Mouse (Mus musculus) G1E (cell line): ENCODE measurements around the gene Mkln1. TPM values are rescaled to one million over a fixed set of nuclear protein-coding genes. Genes with fewer than 3 reads are reported as not detected.

Source experiments
- ATAC-seq: 2 replicates; pipeline ENCODE4 v1.8.0; 2016; ENCODE audit warnings: mild to moderate bottlenecking; ENCODE audit not compliant: insufficient number of reproducible peaks, poor library complexity, low FRiP score, severe bottlenecking; ENCODE audit errors: extremely low read depth
- DNase-seq: peaks from one replicate; pipeline ENCODE4 v3.0.0; 2012; ENCODE audit warnings: low spot score
- H3K27me3 ChIP-seq: 2 replicates; pipeline ENCODE4 v1.6.1; 2012; ENCODE audit warnings: mild to moderate bottlenecking, low read length, inconsistent platforms; ENCODE audit not compliant: insufficient read depth
- H3K36me3 ChIP-seq: replicated peaks from 2 replicates; pipeline ENCODE3; 2012; ENCODE audit warnings: mild to moderate bottlenecking, inconsistent platforms
- H3K4me1 ChIP-seq: 2 replicates; pipeline ENCODE4 v1.6.1; 2012; ENCODE audit warnings: low read depth, low read length, inconsistent platforms, mixed read lengths; ENCODE audit not compliant: insufficient read depth
- H3K4me3 ChIP-seq: 2 replicates; pipeline ENCODE4 v1.5.1; 2012; ENCODE audit warnings: low read depth, mild to moderate bottlenecking, inconsistent platforms, low read length, moderate library complexity, mixed read lengths
- H3K9me3 ChIP-seq: replicated peaks from 2 replicates; pipeline ENCODE4 v1.6.1; 2012; ENCODE audit warnings: inconsistent platforms
- CTCF ChIP-seq: IDR thresholded peaks from 2 replicates; pipeline ENCODE4 v1.5.1; 2012; ENCODE audit warnings: low read depth, low read length, inconsistent platforms, mixed read lengths
- GATA1 ChIP-seq: IDR thresholded peaks from 2 replicates; pipeline ENCODE4 v1.6.1; 2012; ENCODE audit warnings: borderline replicate concordance, low read length, inconsistent platforms, mixed read lengths
- GATA2 ChIP-seq: IDR thresholded peaks from 2 replicates; pipeline ENCODE4 v1.6.1; 2012; ENCODE audit warnings: low read depth, low read length, inconsistent platforms, borderline replicate concordance
- POLR2AphosphoS5 ChIP-seq: IDR thresholded peaks from 2 replicates; pipeline ENCODE4 v1.6.1; 2012; ENCODE audit warnings: low read depth, low read length, inconsistent platforms; ENCODE audit not compliant: insufficient replicate concordance
- TAL1 ChIP-seq: conservative IDR thresholded peaks from 2 replicates; pipeline ENCODE4 v1.6.1; 2012; ENCODE audit warnings: low read depth, low read length, inconsistent platforms, mixed read lengths
- polyA plus RNA-seq: library from polyadenylated mRNA; stranded (reverse); fragments of >175 nt; gene quantifications from 2 replicates; pipeline ENCODE4 v1.2.3, GENCODE M21; 2012
- total RNA-seq, 2 experiments: library from RNA; stranded (forward) in 1 of 2; stranded (reverse) in 1 of 2; fragments of 200-1000 nt in 1 of 2; fragments of >200 nt in 1 of 2; fragmentation: Nextera tagmentation in 1 of 2; gene quantifications; 2 replicates each; pipeline ENCODE4 v1.2.3; 2014 to 2017

Mkln1 gene
- total and polyA plus RNA-seq, 3 experiments = 79.5 to 182 (median 122) TPM

- no peaks in the 10 kb centered on the region for H3K9me3 ChIP-seq
- H3K36me3 ChIP-seq = peaks cover 93% of the 10 kb centered on the region
- no peak for ATAC-seq
- no peak for DNase-seq
- H3K27me3 ChIP-seq = no peaks in the 10 kb centered on the region
- no peak overlapping the region; the same call in 1 of the 2 replicates for H3K4me3 ChIP-seq
- TF ChIP-seq GATA1 (no peak), POLR2AphosphoS5 (no peak), TAL1 (no peak), CTCF (no peak), GATA2 (no peak)
- H3K4me1 ChIP-seq = peaks cover 89% of the 10 kb centered on the region
These were observed 129.8 kb downstream of the Mkln1 start for GRCm38 (mm10) chr6:31528339-31528738.

GRCm38 (mm10) chr6:31531880-31532279 is 133.3 kb downstream of the Mkln1 start:
- DNase-seq = no peak

DNA sequence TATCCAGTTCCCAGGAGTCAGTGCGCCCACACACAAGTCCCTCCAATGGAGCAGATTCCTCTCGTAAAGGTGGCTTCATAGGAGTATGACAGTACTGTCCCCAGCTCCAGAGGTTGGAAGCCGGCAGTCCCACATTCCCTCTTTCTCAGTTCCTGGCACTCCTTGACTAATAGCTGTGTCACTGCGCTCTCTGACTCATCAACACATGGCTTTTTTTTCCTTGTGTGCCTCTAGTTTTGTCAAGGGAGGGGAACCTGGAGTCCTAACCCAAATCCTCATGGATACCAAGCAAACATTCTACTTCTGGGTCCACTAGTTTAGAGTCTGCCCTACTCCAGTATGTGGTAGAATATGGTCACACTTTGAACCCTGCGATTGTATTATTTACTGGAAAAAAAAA is 136.2 kb downstream of the Mkln1 start:
- no peak for ATAC-seq
- no peaks in the 10 kb centered on the region for H3K9me3 ChIP-seq
- H3K4me1 ChIP-seq = peaks cover 89% of the 10 kb centered on the region
- no peaks in the 10 kb centered on the region for H3K27me3 ChIP-seq
- no peak for TF ChIP-seq POLR2AphosphoS5
- no peak for TF ChIP-seq TAL1
- no peak for TF ChIP-seq GATA2
- TF ChIP-seq CTCF = no peak
- no peak for DNase-seq
- H3K36me3 ChIP-seq = peaks cover 76% of the 10 kb centered on the region
- no peak overlapping the region for H3K4me3 ChIP-seq

More at GRCm38 (mm10) chr6:31531880-31532279, 133.3 kb downstream of the Mkln1 start:
- Histone ChIP-seq H3K4me3 (no peak overlapping the region), H3K36me3 (peaks cover 84% of the 10 kb centered on the region), H3K27me3 (no peaks in the 10 kb centered on the region), H3K9me3 (no peaks in the 10 kb centered on the region), H3K4me1 (peaks cover 91% of the 10 kb centered on the region)
- TF ChIP-seq GATA1 (no peak), TAL1 (no peak), CTCF (no peak), GATA2 (no peak), POLR2AphosphoS5 (no peak)
- ATAC-seq = no peak

GRCm38 (mm10) chr6:31537193-31537592 is 138.7 kb downstream of the Mkln1 start:
- Histone ChIP-seq H3K4me1 (peaks cover 86% of the 10 kb centered on the region), H3K27me3 (no peaks in the 10 kb centered on the region), H3K4me3 (no peak overlapping the region; the same call in 1 of the 2 replicates), H3K36me3 (peaks cover 79% of the 10 kb centered on the region), H3K9me3 (no peaks in the 10 kb centered on the region)
- DNase-seq = no peak
- TF ChIP-seq TAL1 (no peak), GATA1 (no peak), CTCF (no peak), GATA2 (no peak)
- no peak for ATAC-seq

GRCm38 (mm10) chr6:31538112-31538511 is 139.6 kb downstream of the Mkln1 start:
- ATAC-seq = no peak; the same call in 1 of the 2 replicates
- Histone ChIP-seq H3K27me3 (no peaks in the 10 kb centered on the region), H3K4me1 (peaks cover 85% of the 10 kb centered on the region), H3K4me3 (no peak overlapping the region), H3K36me3 (peaks cover 79% of the 10 kb centered on the region), H3K9me3 (no peaks in the 10 kb centered on the region)
- TF ChIP-seq POLR2AphosphoS5 = no peak
- no peak for TF ChIP-seq GATA1
- DNase-seq = no peak

GRCm38 (mm10) chr6:31540018-31540417 is 141.5 kb downstream of the Mkln1 start:
- no peaks in the 10 kb centered on the region for H3K9me3 ChIP-seq
- no peak for ATAC-seq
- no peaks in the 10 kb centered on the region for H3K27me3 ChIP-seq
- no peak for TF ChIP-seq TAL1
- peaks cover 87% of the 10 kb centered on the region for H3K36me3 ChIP-seq
- H3K4me3 ChIP-seq = no peak overlapping the region
- H3K4me1 ChIP-seq = peaks cover 86% of the 10 kb centered on the region
- DNase-seq = no peak

- no peaks in the 10 kb centered on the region for H3K9me3 ChIP-seq
- peaks cover 87% of the 10 kb centered on the region for H3K4me1 ChIP-seq
- peaks cover 100% of the 10 kb centered on the region for H3K36me3 ChIP-seq
- no peak overlapping the region for H3K4me3 ChIP-seq
- ATAC-seq (no peak), DNase-seq (no peak)
- TF ChIP-seq GATA2 (no peak), TAL1 (no peak), CTCF (no peak), GATA1 (no peak), POLR2AphosphoS5 (no peak)
- no peaks in the 10 kb centered on the region for H3K27me3 ChIP-seq
These were observed 145.8 kb downstream of the Mkln1 start for GRCm38 (mm10) chr6:31544318-31544717.
